Mouse (Mus musculus) lung, embryonic 14.5 days (tissue): ENCODE measurements at regions not wholly inside any gene's neighbourhood (a gene's known extent, or its start where the extent isn't known, plus 50 kb on each side); places are given as distances from the start of the nearest gene placed in this dataset.
A peak's percentile ranks its signal among the peaks of the same experiment; 100 is the strongest.

Source experiments
- ATAC-seq: fragments of 200-750 bp; cut with Nextera tagmentation; 2 replicates; pipeline ENCODE4 v1.8.0; 2017; ENCODE audit warnings: mild to moderate bottlenecking, moderate TSS enrichment, moderate library complexity; ENCODE audit not compliant: insufficient read depth
- DNase-seq: peaks from one replicate; pipeline ENCODE4 v3.0.0-alpha.2; 2015
- H3K27ac ChIP-seq: fragments of 300-500 bp; sonication (generic); 2 replicates; pipeline ENCODE4 v1.5.1; 2014; ENCODE audit warnings: low read depth, mild to moderate bottlenecking, moderate library complexity
- H3K27me3 ChIP-seq: fragments of 300-500 bp; sonication (generic); 2 replicates; pipeline ENCODE4 v1.6.1; 2014; ENCODE audit warnings: low read length, control low read depth; ENCODE audit not compliant: insufficient read depth
- H3K36me3 ChIP-seq: fragments of 300-500 bp; sonication (generic); 2 replicates; pipeline ENCODE4 v1.6.1; 2014; ENCODE audit warnings: control low read depth; ENCODE audit not compliant: insufficient read depth
- H3K4me1 ChIP-seq: fragments of 300-500 bp; sonication (generic); 2 replicates; pipeline ENCODE4 v1.6.1; 2014; ENCODE audit warnings: antibody characterized with exemption, control low read depth; ENCODE audit not compliant: insufficient read depth
- H3K4me2 ChIP-seq: fragments of 300-500 bp; sonication (generic); 2 replicates; pipeline ENCODE4 v1.6.1; 2014; ENCODE audit warnings: mild to moderate bottlenecking
- H3K4me3 ChIP-seq: fragments of 300-500 bp; sonication (generic); 2 replicates; pipeline ENCODE4 v1.5.1; 2014; ENCODE audit warnings: low read depth, low read length
- H3K9ac ChIP-seq: fragments of 300-500 bp; sonication (generic); 2 replicates; pipeline ENCODE4 v1.6.1; 2014
- H3K9me3 ChIP-seq: fragments of 300-500 bp; sonication (generic); 2 replicates; pipeline ENCODE4 v1.6.1; 2016; ENCODE audit warnings: low read depth, low read length, control low read depth
- CTCF ChIP-seq: IDR thresholded peaks from 2 replicates; pipeline ENCODE4 v1.5.1; 2016; ENCODE audit warnings: antibody characterized with exemption, low read depth
- WGBS: fragments of 180-500 bp; shearing (Covaris S2); extraction: QIAGEN DNeasy Blood & Tissue Kit; methylation state at CpG from one replicate; pipeline ENCODE4 v1.1.7; 2014; 5-methylcytosine and 5-hydroxymethylcytosine counted together

- peaks cover 3% of the 10 kb centered on the region; the same call in 1 of the 2 replicates for H3K4me1 ChIP-seq
- H3K4me2 ChIP-seq: no peak overlapping the region
- no peak overlapping the region for H3K4me3 ChIP-seq
- DNase-seq: no peak
- H3K36me3 ChIP-seq: no peaks in the 10 kb centered on the region
- H3K9ac ChIP-seq: no peak overlapping the region
- no peak for TF ChIP-seq CTCF
- H3K9me3 ChIP-seq: no peaks in the 10 kb centered on the region
- H3K27ac ChIP-seq: no peak overlapping the region
- 69% methylated on average over 3 of the region's 3 CpGs for WGBS
- H3K27me3 ChIP-seq: no peaks in the 10 kb centered on the region
- ATAC-seq: no peak
Measured at GRCm38 (mm10) chr13:97639656-97640055, 120.8 kb downstream of the Gm10260 start.

- peak; percentile 63 for DNase-seq
- no peak overlapping the region for H3K27ac ChIP-seq
- WGBS: 65% methylated on average over 5 of the region's 5 CpGs
- H3K4me2 ChIP-seq: no peak overlapping the region
- H3K36me3 ChIP-seq: no peaks in the 10 kb centered on the region
- H3K27me3 ChIP-seq: no peaks in the 10 kb centered on the region
- H3K4me1 ChIP-seq: peaks cover 8% of the 10 kb centered on the region; the same call in 1 of the 2 replicates
- H3K9ac ChIP-seq: no peak overlapping the region
- no peaks in the 10 kb centered on the region for H3K9me3 ChIP-seq
- TF ChIP-seq CTCF: no peak
- ATAC-seq: peak; percentile 55; the same call in 1 of the 2 replicates
- no peak overlapping the region for H3K4me3 ChIP-seq
Measured at GRCm38 (mm10) chr13:97638457-97639088, 121.9 kb downstream of the Gm10260 start.

DNA sequence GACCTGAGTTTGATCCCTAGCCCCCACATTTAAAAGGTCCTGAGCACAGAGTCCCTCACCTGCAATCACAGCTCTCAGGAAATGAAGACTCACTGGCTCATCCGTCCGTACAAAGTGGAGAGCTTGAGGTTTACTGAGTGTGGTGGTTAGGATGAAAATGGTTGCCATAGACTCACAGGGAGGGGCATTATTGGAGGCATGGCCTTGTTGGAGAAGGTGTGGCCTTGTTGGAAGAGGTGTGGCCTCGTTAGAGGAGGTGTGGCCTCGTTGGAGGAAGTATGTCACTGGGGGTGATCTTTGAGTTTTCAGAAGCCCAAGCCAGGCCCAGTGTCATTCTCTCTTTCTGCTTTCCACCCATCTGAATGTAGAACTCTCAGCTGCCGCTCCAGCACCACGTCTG, 122.9 kb downstream of the Gm10260 start:
- Histone ChIP-seq H3K36me3 (no peaks in the 10 kb centered on the region), H3K27ac (no peak overlapping the region), H3K4me1 (peaks cover 8% of the 10 kb centered on the region; the same call in 1 of the 2 replicates), H3K9me3 (no peaks in the 10 kb centered on the region), H3K9ac (no peak overlapping the region), H3K27me3 (no peaks in the 10 kb centered on the region), H3K4me2 (no peak overlapping the region), H3K4me3 (no peak overlapping the region)
- TF ChIP-seq CTCF: no peak
- DNase-seq (no peak), ATAC-seq (no peak)
- WGBS: 89% methylated on average over 6 of the region's 6 CpGs

GRCm38 (mm10) chr13:97634041-97634788, 126.2 kb downstream of the Gm10260 start:
- no peak overlapping the region for H3K4me2 ChIP-seq
- H3K4me1 ChIP-seq: peaks cover 6% of the 10 kb centered on the region; the same call in 1 of the 2 replicates
- H3K27ac ChIP-seq: peak overlapping the region; percentile 18; the same call in 1 of the 2 replicates
- H3K9ac ChIP-seq: no peak overlapping the region
- no peak overlapping the region for H3K4me3 ChIP-seq
- DNase-seq (no peak), ATAC-seq (peak; percentile 52)
- WGBS: 54% methylated on average over 8 of the region's 8 CpGs
- H3K27me3 ChIP-seq: no peaks in the 10 kb centered on the region
- TF ChIP-seq CTCF: no peak
- no peaks in the 10 kb centered on the region for H3K9me3 ChIP-seq
- no peaks in the 10 kb centered on the region for H3K36me3 ChIP-seq

DNA sequence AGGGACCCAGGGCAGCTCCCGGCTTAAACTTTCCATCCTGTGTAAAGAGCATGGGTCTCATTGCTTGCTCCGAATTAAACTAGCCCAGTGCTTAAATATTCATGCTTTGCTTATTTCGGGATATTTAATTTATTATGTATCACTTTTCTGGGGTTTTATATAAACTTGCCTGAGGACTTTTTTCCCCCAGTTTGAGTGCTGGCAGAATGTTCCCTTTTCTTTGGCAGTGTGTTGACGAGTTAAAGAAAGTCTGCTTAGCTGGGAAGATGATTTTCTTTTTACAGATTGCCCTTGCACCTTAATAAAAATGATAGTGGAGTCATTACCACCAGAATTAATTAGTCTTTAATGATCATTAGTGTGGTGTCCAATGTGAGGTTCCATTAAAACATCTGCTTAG, 126.9 kb downstream of the Gm10260 start:
- DNase-seq (peak; percentile 52), ATAC-seq (no peak)
- Histone ChIP-seq H3K4me3 (no peak overlapping the region), H3K9me3 (no peaks in the 10 kb centered on the region), H3K36me3 (no peaks in the 10 kb centered on the region), H3K27ac (peak overlapping the region; percentile 15; the same call in 1 of the 2 replicates), H3K4me1 (peaks cover 6% of the 10 kb centered on the region; the same call in 1 of the 2 replicates), H3K9ac (no peak overlapping the region), H3K27me3 (no peaks in the 10 kb centered on the region), H3K4me2 (no peak overlapping the region)
- no peak for TF ChIP-seq CTCF
- WGBS: 43% methylated on average over 4 of the region's 4 CpGs

- H3K4me2 ChIP-seq: no peak overlapping the region
- H3K4me3 ChIP-seq: no peak overlapping the region
- TF ChIP-seq CTCF: no peak
- DNase-seq (no peak), ATAC-seq (no peak)
- H3K9ac ChIP-seq: no peak overlapping the region
- H3K27ac ChIP-seq: no peak overlapping the region
- no peaks in the 10 kb centered on the region for H3K36me3 ChIP-seq
- H3K27me3 ChIP-seq: no peaks in the 10 kb centered on the region
- no peaks in the 10 kb centered on the region for H3K9me3 ChIP-seq
- H3K4me1 ChIP-seq: peaks cover 11% of the 10 kb centered on the region; the same call in 1 of the 2 replicates
- WGBS: 72% methylated on average over 13 of the region's 13 CpGs
Measured at GRCm38 (mm10) chr13:97631872-97632402, 128.5 kb downstream of the Gm10260 start.

GRCm38 (mm10) chr13:97630921-97631320, 129.5 kb downstream of the Gm10260 start:
- Histone ChIP-seq H3K9ac (no peak overlapping the region), H3K4me3 (no peak overlapping the region), H3K27me3 (no peaks in the 10 kb centered on the region), H3K9me3 (no peaks in the 10 kb centered on the region), H3K36me3 (no peaks in the 10 kb centered on the region), H3K4me2 (no peak overlapping the region), H3K4me1 (peaks cover 13% of the 10 kb centered on the region), H3K27ac (no peak overlapping the region)
- TF ChIP-seq CTCF: no peak
- DNase-seq (no peak), ATAC-seq (no peak)
- whole genome bisulfite sequencing: 76% methylated on average over 5 of the region's 5 CpGs
